Mouse (Mus musculus) bone marrow macrophage, adult 2 months (primary cell): ENCODE measurements around the gene Pigh.

ENCODE experiments used
- CTCF ChIP-seq: IDR thresholded peaks from 2 replicates; pipeline ENCODE4 v1.5.1; 2012; ENCODE audit warnings: low read depth, mild to moderate bottlenecking, low read length, moderate library complexity
- POLR2A ChIP-seq: IDR thresholded peaks from 2 replicates; pipeline ENCODE4 v1.6.1; 2012; ENCODE audit warnings: mild to moderate bottlenecking, low read depth, low read length, borderline replicate concordance

DNA sequence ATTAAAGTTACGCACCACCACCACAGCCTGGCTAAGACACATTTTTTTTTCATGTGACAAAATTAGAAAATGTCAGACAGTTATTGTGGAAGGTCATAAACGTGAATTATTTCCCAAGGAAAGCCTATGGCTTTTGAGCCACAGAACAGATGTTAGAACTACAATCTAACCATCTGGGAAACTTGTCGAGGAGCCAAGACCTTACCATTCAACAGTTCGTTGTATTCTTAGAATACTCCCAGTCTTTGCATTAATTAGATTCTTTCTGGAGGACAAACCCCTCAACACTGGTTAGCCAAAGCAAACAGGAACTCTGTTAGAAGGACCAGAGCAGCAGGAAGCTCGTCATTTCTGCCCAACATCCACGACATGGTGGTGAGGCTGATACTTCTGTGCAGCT, 43.3 kb downstream of the Pigh start:
- TF ChIP-seq CTCF: no peak
- TF ChIP-seq POLR2A: no peak
